Mouse (Mus musculus): ENCODE results near the gene Pigc.

Gene Pigc

GRCm38 (mm10) chr1:161968589-161969407 is at the start of gene Pigc:
TSS of gene Pigc (plus strand) at chr1:161969186.
- DNase-seq, result peak; percentile 74 to 80

DNA sequence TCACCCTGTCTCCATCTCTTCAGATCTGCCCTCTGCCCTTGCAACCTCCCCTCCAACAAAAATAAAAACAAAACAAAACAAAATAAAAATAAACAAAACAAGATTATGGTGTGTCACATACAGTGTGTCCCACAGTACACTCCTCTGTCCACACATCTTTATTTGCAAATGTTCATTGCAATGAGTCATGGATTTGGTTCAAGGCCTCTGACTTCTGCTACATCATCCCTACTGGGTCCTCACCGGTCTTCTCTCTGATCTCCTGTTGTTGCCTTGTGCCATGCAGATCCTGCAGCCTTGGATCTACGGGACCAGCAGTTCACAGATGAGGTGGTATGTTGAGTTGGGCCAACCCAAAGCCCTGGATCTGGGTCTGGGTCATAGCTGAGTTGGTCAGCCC is 49.4 kb upstream of the Pigc start:
- DNase-seq, result no peak

- no peak for DNase-seq
These were observed 48.2 kb upstream of the Pigc start for GRCm38 (mm10) chr1:161920475-161921454.

DNA sequence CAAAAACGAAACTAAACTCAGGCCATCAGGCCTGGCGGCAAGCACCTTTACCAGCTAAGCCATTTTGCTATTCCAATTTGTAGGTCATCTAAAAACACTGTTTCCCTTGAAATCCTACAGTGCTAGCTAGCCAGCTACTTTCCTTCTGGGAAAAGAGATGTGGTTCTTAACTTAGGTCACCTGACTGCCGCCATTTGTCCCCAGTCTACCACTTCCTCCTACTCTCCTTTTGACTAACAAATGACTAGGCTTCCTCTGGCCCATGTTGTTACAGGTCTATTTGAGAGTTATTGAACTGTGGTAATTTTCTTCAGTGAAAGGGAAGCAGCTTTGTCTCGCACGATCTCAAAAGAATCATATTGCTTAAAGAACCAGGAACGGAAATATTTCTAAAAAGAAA is 47.1 kb upstream of the Pigc start:
- DNase-seq, result no peak

GRCm38 (mm10) chr1:161924321-161924720 is 44.7 kb upstream of the Pigc start:
- DNase-seq, result no peak

DNA sequence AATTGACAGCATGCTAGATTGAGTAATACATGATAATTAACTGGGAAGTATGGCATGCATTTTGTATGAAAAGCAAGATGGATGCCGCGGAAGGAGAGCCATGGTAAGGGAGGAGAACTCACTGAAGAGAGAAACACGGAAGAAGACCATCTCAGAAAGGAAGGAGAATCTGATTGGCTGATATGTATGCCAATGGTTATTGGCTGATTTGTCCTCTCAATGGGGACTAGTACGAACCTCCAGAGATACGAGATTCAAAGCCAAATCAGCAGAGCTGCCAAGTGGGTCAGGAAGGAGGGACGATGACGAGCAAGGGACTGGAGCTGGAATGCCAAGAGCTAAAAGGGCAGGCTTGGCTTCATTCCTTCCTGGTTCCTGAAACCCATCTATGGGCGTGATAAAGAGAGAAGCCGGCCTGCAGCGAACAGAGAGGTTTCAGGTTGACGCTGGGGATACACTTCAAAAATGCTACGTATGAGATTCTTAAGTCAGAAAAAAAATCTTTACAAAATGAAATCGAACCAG is 43.6 kb upstream of the Pigc start:
- DNase-seq, result no peak

DNA sequence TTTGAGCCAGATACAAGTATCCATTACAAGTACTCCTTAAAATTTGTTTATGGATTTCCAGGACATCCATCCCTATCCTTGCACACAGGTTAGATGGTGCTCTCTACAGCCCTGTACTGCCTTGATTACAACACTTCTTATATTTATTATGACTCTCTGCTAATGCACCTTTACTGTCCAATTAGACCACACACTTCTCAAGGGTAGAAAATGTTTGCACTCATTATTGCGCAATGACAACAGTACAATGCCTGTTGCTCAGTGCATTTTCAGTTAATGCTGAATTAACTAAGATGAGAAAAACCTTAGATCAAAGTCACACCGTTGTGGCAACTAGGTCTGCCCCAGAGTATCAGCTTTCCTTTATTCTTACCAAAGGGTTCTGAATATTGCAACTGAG is 41.0 kb upstream of the Pigc start:
- DNase-seq, result no peak

DNA sequence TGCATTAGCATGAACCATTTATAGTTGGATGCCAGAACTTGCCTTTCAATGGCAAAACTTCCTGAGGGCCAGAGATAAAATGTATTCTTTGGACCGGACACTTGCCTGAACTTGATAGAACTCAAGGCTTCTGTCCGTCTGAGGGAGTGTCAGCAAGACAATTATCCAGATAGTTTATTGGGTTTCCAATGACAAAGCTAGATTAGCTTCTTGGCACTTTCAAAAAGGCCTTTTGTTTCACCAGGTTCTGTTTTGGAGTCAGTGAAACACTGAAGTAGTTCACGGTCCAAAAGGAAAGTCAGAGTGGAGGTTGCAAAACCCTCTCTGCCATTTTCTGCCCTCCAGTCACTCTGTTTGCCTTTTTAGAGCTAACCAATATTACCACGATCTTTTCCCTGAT is 37.7 kb upstream of the Pigc start:
- no peak for DNase-seq

- no peak for DNase-seq
These were observed 37.2 kb upstream of the Pigc start for GRCm38 (mm10) chr1:161931817-161932216.

DNA sequence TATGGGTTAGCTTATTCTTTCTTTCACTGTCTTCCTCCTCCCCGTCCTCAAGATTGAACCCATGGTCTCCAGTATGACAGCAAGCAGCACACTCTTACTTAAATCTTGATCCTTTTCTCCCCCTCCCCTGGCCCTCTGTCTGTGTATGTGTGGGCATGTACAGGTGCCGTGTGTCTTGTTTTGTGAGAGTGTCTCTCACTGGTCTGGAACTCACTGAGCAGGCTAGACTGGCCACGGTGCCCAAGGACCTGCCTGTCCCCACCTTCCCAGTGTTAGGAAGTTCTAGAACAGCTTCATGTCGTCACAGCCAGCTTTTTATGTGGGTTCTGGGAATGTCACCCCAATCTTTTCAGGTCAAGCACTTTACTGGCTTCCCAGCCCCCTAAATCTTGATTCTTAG is 36.7 kb upstream of the Pigc start:
- no peak for DNase-seq

- no peak for DNase-seq
These were observed 26.9 kb upstream of the Pigc start for GRCm38 (mm10) chr1:161942082-161942481.

- DNase-seq, result no peak
These were observed 17.8 kb upstream of the Pigc start for GRCm38 (mm10) chr1:161951009-161951779.

GRCm38 (mm10) chr1:161952599-161952998 is 16.4 kb upstream of the Pigc start:
- DNase-seq, result no peak

DNA sequence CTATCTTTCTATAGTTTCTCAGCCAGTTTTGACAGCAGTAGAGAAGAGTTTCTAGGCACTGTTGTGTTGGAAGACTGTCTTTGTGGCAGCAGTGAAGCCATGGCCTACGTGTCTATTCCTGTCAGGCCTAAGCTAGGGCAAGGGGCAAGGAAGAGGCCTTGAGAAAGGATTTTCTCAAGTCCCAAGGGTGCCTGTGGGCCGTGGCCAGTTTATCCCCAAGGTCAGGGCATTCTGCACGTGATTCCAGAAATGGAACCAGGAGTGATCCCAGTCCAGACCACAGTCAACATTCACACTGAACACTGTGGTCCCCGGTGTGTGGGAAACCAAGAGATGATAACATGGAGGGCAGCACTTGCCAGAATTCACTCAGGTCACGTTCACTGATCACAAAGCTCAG is 13.1 kb upstream of the Pigc start:
- DNase-seq, result no peak

DNA sequence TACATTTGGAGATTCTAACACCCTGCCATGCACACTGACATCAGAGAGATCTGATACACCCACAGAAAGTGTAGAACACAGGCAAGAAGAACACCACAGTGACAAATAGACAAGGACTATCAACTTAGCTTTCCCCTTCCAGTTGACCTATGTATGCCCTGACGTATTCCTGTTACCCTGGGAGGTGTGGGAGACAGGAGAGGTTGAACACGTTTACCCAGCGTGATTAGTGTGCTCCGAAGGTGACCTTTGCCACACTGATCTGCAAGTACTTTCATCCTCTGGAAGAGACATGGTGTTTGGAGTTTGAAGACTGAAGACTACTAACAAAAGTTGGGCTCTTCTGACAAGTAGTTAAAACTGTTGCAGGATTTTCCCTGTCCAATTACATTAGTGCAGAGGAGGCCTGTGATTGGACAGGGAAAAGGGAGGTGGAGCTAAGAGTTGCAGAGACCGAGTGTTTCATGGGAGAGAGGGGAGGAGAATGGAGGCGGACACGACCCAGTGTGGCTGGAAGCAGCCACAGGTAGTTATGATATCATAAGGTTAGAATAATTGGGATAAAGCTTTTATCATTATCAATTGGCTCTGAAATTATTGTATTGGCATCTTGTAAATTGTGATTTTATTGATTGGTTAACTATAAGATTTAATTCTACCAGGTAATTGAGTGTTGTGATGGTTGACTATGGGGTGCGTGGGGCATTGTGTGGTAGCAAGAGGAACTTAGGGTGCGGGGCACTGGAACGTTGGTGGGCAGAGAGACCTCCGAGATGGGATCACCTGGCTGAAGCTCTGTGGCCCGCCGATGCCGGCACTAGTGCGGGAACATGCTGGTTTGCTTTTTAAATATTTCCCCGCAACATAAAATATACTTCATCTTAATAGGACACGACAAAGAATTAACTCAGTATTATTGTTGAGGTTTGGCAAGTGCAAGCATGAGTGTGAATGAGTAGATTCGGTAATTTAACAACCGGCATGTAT is 10.7 kb upstream of the Pigc start:
- DNase-seq, result no peak

DNA sequence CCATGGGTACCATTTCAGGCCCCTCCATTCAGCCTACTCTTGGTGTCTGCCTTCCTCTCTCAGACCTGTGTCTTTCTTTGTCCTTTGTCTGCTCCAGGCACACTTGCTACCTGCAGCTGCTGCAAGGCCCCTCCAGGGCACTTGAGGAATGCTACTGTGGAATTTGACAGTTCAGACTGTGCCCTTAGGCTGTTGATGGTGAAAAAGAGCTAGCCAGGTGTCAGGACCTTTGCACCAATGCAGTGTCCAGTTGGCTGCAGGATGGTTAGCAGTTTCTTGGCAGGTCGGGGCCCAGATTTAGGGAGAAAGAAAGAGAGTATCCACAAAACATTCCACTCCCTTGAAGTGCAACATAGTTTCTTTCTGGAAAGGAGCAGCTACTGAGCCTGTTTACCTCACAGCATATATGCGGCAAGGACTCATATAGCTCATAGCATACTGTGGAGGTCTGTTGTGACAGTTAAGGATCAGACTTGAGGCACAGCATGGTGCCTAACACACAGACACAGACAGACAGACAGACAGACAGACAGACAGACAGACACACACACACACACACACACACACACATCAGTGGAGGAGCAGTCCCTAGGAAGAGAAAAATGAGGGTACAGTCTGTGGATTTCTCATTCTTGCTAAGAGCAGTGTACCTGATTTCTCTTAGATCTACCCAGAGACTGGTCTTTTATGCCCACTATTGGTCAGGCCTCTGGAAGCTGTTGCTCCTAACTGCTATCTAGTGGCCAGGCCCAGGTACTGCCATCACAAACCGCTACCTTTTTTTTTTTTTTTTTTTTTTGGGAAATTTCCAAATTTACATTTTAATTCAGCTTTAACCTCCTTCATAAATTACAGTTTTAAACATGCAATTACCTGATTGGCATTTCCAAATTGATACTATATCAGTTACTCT is 6.3 kb upstream of the Pigc start:
- DNase-seq, result no peak

DNA sequence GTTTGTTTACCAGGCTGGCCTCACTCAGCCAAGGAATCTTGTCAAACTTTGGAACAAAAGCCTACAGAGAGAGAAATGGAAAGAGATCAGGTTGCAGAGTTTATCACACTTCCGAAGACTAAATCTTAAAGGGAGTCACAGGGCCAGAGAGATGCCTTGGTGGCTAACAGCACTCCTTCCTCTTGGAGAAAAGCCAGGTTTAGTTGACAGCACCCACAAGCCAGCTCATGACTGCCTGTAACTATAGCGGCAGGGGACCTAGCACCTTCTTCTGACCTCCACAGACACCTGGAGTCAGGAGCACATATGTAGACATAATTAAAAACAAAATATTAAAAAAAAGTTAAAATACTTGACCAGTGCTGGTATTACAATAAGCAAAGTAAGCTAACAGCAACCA is 1.1 kb upstream of the Pigc start:
- no peak for DNase-seq

DNA sequence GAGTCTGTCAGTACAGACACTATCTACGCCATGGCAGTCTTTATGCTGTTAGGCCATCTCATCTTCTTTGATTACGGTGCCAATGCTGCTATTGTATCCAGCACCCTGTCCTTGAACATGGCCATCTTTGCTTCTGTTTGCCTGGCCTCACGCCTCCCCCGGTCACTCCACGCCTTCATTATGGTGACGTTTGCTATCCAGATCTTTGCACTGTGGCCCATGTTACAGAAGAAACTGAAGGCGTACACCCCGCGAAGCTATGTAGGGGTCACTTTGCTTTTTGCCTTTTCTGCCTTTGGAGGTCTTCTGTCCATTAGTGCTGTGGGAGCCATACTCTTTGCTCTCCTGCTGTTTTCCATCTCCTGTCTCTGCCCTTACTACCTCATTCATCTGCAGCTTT is 1.9 kb downstream of the Pigc start:
- no peak for DNase-seq

GRCm38 (mm10) chr1:161972233-161972632 is 3.2 kb downstream of the Pigc start:
- no peak for DNase-seq

Measured in spleen, adult 18-20 months (tissue).